7 mouse cellular contexts compared by ENCODE assay signal in genomic region chr5:115165895-115166814, GRCm38 (mm10). TPM values are rescaled to one million over a fixed set of nuclear protein-coding genes. Genes with fewer than 3 reads are reported as not detected.
A peak's percentile ranks its signal among the peaks of the same experiment; 100 is the strongest.
DNase-seq lines count a peak whose midpoint lies in the region; ATAC-seq and TF ChIP-seq lines count a peak whose summit lies in the region.

No protein-coding gene starts in this region.

- no peaks in the 10 kb centered on the region for H3K27me3 ChIP-seq in spleen, adult 2 months (ENCODE audit: control insufficient read depth, insufficient read depth, low read length)

- TF ChIP-seq POLR2A in spleen, adult 2 months (IDR thresholded peaks at IDR 0.05; ENCODE audit: low read depth, low read length), result no peak

- DNase-seq in spleen, adult 2 months (ENCODE audit: low read depth in 1 of 2, low spot score in 2 of 2), result no peak
- no peak for DNase-seq in spleen, postnatal 14 days (ENCODE audit: low spot score in 2 of 2)
- DNase-seq in cerebellum, postnatal 14 days, result peak; percentile 74 to 84
- peak; percentile 78 to 82 for DNase-seq in kidney, adult 8-10 months
- DNase-seq in naive thymus-derived CD4-positive, alpha-beta T cell, adult 2 months (ENCODE audit: low read depth), result peak; percentile 35
- DNase-seq in left cerebral cortex, adult 8-10 months (ENCODE audit: low spot score in 2 of 2), result no peak

- H3K27ac ChIP-seq in spleen, adult 2 months (ENCODE audit: insufficient read depth, low read length), result peak overlapping the region; percentile 77

- ATAC-seq in activated CD4-positive, CD25-positive, alpha-beta regulatory T cell, adult 4 months, result no peak

- WGBS in spleen, adult 2 months, result 47% methylated on average over 11 of the region's 11 CpGs

- H3K36me3 ChIP-seq in spleen, adult 2 months (ENCODE audit: control insufficient read depth, insufficient read depth, low read length), result no peaks in the 10 kb centered on the region

- TF ChIP-seq CTCF in spleen, adult 2 months (IDR thresholded peaks at IDR 0.05; ENCODE audit: extremely low read depth, insufficient read depth, insufficient read length, insufficient replicate concordance), result no peak

- H3K4me3 ChIP-seq in spleen, adult 2 months (ENCODE audit: extremely low read depth, insufficient read depth, insufficient read length), result no peak overlapping the region

- H3K4me1 ChIP-seq in spleen, adult 2 months (ENCODE audit: control insufficient read depth, insufficient read depth, insufficient read length), result peaks cover 19% of the 10 kb centered on the region; the same call in 1 of the 2 replicates

RNA-seq across cellular contexts. Expression of gene Mlec, which starts 8.2 kb away (rescaled TPM):
- 39.1 and 44.0 TPM in 2 replicates for polyA plus RNA-seq in spleen, adult 2 months (2012; rRNA removed)
- total RNA-seq in left cerebral cortex, adult 8-10 months (2022), result 10 to 100 TPM; 66.1 to 84.8 (median 72.3) TPM
- polyA plus RNA-seq in activated CD4-positive, CD25-positive, alpha-beta regulatory T cell, adult 4 months (2017; shearing (Covaris generic)), result 10 to 100 TPM; 26.8 to 37.1 TPM

RNA-seq across cellular contexts. Expression of gene Cabp1, which starts 28.0 kb away (rescaled TPM):
- 0.72 and 1.5 TPM in 2 replicates for polyA plus RNA-seq in spleen, adult 2 months (2012; rRNA removed)
- total RNA-seq in left cerebral cortex, adult 8-10 months (2022), result 100 to 1,000 TPM; 228 to 252 (median 243) TPM
- under 1 TPM in 1 of 2 experiments, not detected in 1; 0.54 TPM for polyA plus RNA-seq in activated CD4-positive, CD25-positive, alpha-beta regulatory T cell, adult 4 months (2017; shearing (Covaris generic))

RNA-seq across cellular contexts. Expression of gene Unc119b, which starts 31.4 kb away (rescaled TPM):
- polyA plus RNA-seq in spleen, adult 2 months (2012; rRNA removed), result 38.7 and 44.4 TPM in 2 replicates
- total RNA-seq in left cerebral cortex, adult 8-10 months (2022), result 10 to 100 TPM; 21.2 to 26.9 (median 24.2) TPM
- 10 to 100 TPM; 18.3 to 19.0 TPM for polyA plus RNA-seq in activated CD4-positive, CD25-positive, alpha-beta regulatory T cell, adult 4 months (2017; shearing (Covaris generic))

RNA-seq across cellular contexts. Expression of gene Acads, which starts 47.0 kb away (rescaled TPM):
- 30.6 and 33.4 TPM in 2 replicates for polyA plus RNA-seq in spleen, adult 2 months (2012; rRNA removed)
- 1 to 10 TPM; 7.8 to 9.2 (median 8.9) TPM for total RNA-seq in left cerebral cortex, adult 8-10 months (2022)
- 10 to 100 TPM; 14.7 to 24.1 TPM for polyA plus RNA-seq in activated CD4-positive, CD25-positive, alpha-beta regulatory T cell, adult 4 months (2017; shearing (Covaris generic))

Comparison
In these comparisons a context has a peak if more than half of its experiments do, and no peak if none do; other contexts are left out.
1. DNase-seq: peak in cerebellum, postnatal 14 days (2 of 2), kidney, adult 8-10 months (2 of 2) and naive thymus-derived CD4-positive, alpha-beta T cell, adult 2 months (single experiment); none in spleen, adult 2 months (0 of 2), spleen, postnatal 14 days (0 of 2) and left cerebral cortex, adult 8-10 months (0 of 2).